Mouse (Mus musculus) intestine, postnatal 0 days (tissue): Measurements from ENCODE around the gene Eef1e1. TPM values are rescaled to one million over a fixed set of nuclear protein-coding genes. Genes with fewer than 3 reads are reported as not detected.

Experiments
- ATAC-seq: fragments of 200-750 bp; cut with Nextera tagmentation; 2 replicates; pipeline ENCODE4 v1.8.0; 2017; ENCODE audit warnings: mild to moderate bottlenecking, moderate TSS enrichment, moderate library complexity
- H3K27ac ChIP-seq: fragments of 300-500 bp; sonication (generic); 2 replicates; pipeline ENCODE4 v1.5.1; 2014; ENCODE audit warnings: mild to moderate bottlenecking, low read depth, low read length, moderate library complexity
- H3K27me3 ChIP-seq: fragments of 300-500 bp; sonication (generic); replicated peaks from 2 replicates; pipeline ENCODE4 v1.6.1; 2014; ENCODE audit warnings: low read length, mixed read lengths; ENCODE audit not compliant: control insufficient read depth, insufficient read depth
- H3K36me3 ChIP-seq: fragments of 300-500 bp; sonication (generic); 2 replicates; pipeline ENCODE4 v1.6.1; 2014; ENCODE audit warnings: mild to moderate bottlenecking, moderate library complexity; ENCODE audit not compliant: control insufficient read depth, insufficient read depth
- H3K4me1 ChIP-seq: fragments of 300-500 bp; sonication (generic); replicated peaks from 2 replicates; pipeline ENCODE4 v1.6.1; 2014; ENCODE audit warnings: antibody characterized with exemption, low read length, mixed read lengths; ENCODE audit not compliant: control insufficient read depth, insufficient read depth
- H3K4me2 ChIP-seq: fragments of 300-500 bp; sonication (generic); replicated peaks from 2 replicates; pipeline ENCODE4 v1.6.1; 2014; ENCODE audit warnings: low read depth, mild to moderate bottlenecking, moderate library complexity
- H3K4me3 ChIP-seq: fragments of 300-500 bp; sonication (generic); 2 replicates; pipeline ENCODE4 v1.5.1; 2014; ENCODE audit warnings: low read depth, low read length
- H3K9ac ChIP-seq: fragments of 300-500 bp; sonication (generic); 2 replicates; pipeline ENCODE4 v1.6.1; 2014; ENCODE audit warnings: mild to moderate bottlenecking, low read depth, low read length
- H3K9me3 ChIP-seq: fragments of 300-500 bp; sonication (generic); 2 replicates; pipeline ENCODE4 v1.6.1; 2016; ENCODE audit warnings: mixed run types; ENCODE audit not compliant: control insufficient read depth
- CTCF ChIP-seq: sonication (generic); IDR thresholded peaks from 2 replicates; pipeline ENCODE4 v1.5.1; 2016; ENCODE audit warnings: low read depth, mild to moderate bottlenecking, control low read depth, antibody characterized with exemption, moderate library complexity
- WGBS: fragments of 180-500 bp; shearing (Covaris S2); extraction: QIAGEN DNeasy Blood & Tissue Kit; methylation state at CpG from one replicate; pipeline ENCODE4 v1.1.7; 2014; 5-methylcytosine and 5-hydroxymethylcytosine counted together
- polyA plus RNA-seq: library from polyadenylated mRNA; unstranded; fragments of >200 nt; fragmentation: Nextera tagmentation; extraction: Ambion mirVana; gene quantifications from 2 replicates; pipeline ENCODE4 v1.2.1, GENCODE M21; 2015

Eef1e1 gene
- polyA plus RNA-seq, 1 experiment from 2014 or later = 34.9 TPM

GRCm38 (mm10) chr13:38607130-38607529 lies 51.7 kb downstream of the Eef1e1 start:
- peaks cover 10% of the 10 kb centered on the region; the same call in 1 of the 2 replicates for H3K36me3 ChIP-seq
- no peaks in the 10 kb centered on the region for H3K4me1 ChIP-seq
- no peak for ATAC-seq
- no peak overlapping the region for H3K4me2 ChIP-seq
- no peak overlapping the region for H3K4me3 ChIP-seq
- TF ChIP-seq CTCF = no peak
- no peaks in the 10 kb centered on the region for H3K27me3 ChIP-seq
- no peaks in the 10 kb centered on the region for H3K9me3 ChIP-seq
- H3K27ac ChIP-seq = no peak overlapping the region
- WGBS = 91% methylated on average over 6 of the region's 6 CpGs
- H3K9ac ChIP-seq = no peak overlapping the region

DNA sequence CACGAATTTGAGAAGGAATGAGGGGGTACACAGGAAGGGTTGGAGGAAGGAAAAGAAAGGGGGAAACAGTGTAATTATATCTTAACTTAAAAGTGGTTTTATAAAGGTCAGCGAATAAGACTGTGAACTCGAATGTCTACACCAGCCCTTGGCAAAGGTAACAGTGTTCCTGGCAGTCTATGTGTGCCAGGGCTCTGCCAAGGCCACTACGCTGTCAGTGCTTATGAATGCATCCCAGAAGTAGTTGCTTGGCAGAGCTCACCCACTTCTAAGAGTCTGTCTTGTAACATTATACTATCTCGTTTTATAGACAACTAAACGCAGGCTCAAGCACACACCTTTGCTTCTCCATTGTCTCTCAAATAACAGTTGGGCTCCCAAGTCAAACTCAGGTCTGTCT lies 53.5 kb downstream of the Eef1e1 start:
- Histone ChIP-seq H3K27me3 (no peaks in the 10 kb centered on the region), H3K4me1 (no peaks in the 10 kb centered on the region), H3K27ac (no peak overlapping the region), H3K9me3 (no peaks in the 10 kb centered on the region), H3K36me3 (peaks cover 10% of the 10 kb centered on the region; the same call in 1 of the 2 replicates), H3K9ac (no peak overlapping the region), H3K4me3 (no peak overlapping the region), H3K4me2 (no peak overlapping the region)
- ATAC-seq = no peak
- TF ChIP-seq CTCF = no peak
- 87% methylated on average over 6 of the region's 6 CpGs for WGBS

GRCm38 (mm10) chr13:38602966-38603365 lies 55.9 kb downstream of the Eef1e1 start:
- no peaks in the 10 kb centered on the region for H3K4me1 ChIP-seq
- no peaks in the 10 kb centered on the region for H3K9me3 ChIP-seq
- no peak overlapping the region for H3K4me2 ChIP-seq
- ATAC-seq = no peak
- H3K4me3 ChIP-seq = no peak overlapping the region
- WGBS = 87% methylated on average over 13 of the region's 13 CpGs
- peaks cover 10% of the 10 kb centered on the region; the same call in 1 of the 2 replicates for H3K36me3 ChIP-seq
- no peak overlapping the region for H3K9ac ChIP-seq
- no peak for TF ChIP-seq CTCF
- no peak overlapping the region for H3K27ac ChIP-seq
- H3K27me3 ChIP-seq = no peaks in the 10 kb centered on the region

DNA sequence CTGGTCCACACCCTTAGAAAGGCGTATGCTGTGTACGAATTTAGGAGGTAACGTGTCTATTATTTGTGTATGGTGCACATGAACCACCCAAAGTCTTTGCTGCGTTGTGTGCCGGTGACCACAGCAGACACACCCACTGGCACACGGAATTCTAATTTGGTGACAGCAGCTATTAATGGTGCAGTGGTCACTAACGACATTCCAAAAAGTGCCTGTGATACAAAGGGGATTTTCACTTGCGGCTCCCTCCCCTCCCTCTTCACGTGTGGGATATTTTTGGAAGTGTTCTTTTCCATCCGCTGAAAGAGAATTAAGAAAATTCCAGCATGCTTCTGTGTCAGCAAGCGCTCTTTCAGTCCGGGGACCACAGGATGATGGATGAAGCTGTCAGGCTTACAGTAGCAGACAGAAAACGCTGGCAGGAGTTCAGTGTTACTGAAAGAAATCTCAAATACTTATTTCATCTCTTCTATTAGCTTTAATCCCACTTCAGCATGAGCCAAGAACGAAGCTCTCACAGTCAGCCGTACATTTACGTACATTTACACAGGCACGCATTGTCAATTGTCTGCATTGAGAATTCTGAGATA lies 56.5 kb downstream of the Eef1e1 start:
- 74% methylated on average over 17 of the region's 17 CpGs for WGBS
- H3K4me2 ChIP-seq = no peak overlapping the region

GRCm38 (mm10) chr13:38600811-38601210 lies 58.0 kb downstream of the Eef1e1 start:
- no peak overlapping the region for H3K27ac ChIP-seq
- ATAC-seq = no peak
- no peaks in the 10 kb centered on the region for H3K4me1 ChIP-seq
- 78% methylated on average over 11 of the region's 11 CpGs for WGBS
- no peaks in the 10 kb centered on the region for H3K27me3 ChIP-seq
- no peaks in the 10 kb centered on the region for H3K9me3 ChIP-seq
- H3K4me3 ChIP-seq = no peak overlapping the region
- no peak overlapping the region for H3K4me2 ChIP-seq
- H3K36me3 ChIP-seq = peaks cover 5% of the 10 kb centered on the region; the same call in 1 of the 2 replicates
- no peak overlapping the region for H3K9ac ChIP-seq
- TF ChIP-seq CTCF = no peak

More for the DNA sequence above, 56.5 kb downstream of the Eef1e1 start:
- Histone ChIP-seq H3K27ac (no peak overlapping the region), H3K36me3 (peaks cover 10% of the 10 kb centered on the region; the same call in 1 of the 2 replicates), H3K27me3 (no peaks in the 10 kb centered on the region), H3K4me1 (no peaks in the 10 kb centered on the region), H3K4me3 (no peak overlapping the region), H3K9ac (no peak overlapping the region), H3K9me3 (no peaks in the 10 kb centered on the region)
- ATAC-seq = no peak
- no peak for TF ChIP-seq CTCF

DNA sequence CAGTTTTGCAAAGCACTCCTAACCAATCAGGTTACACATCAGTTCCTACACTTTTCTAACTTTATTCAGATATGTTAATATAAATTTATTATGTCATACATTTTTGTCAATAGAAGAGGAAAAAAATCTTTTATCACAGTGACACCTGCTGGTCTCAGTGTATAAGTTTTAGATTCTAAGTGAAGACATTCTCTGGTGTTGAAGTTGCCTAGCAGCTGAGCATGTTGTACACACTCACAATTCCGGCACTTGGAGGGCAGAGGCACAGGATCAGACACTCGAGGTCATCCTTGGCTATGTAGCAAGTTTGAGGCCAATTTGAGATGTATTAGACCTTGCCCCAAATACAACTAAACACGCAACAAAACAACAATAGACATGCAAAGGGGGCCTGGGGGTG lies 61.8 kb downstream of the Eef1e1 start:
- H3K4me2 ChIP-seq = no peak overlapping the region
- H3K36me3 ChIP-seq = no peaks in the 10 kb centered on the region
- ATAC-seq = no peak
- H3K9ac ChIP-seq = no peak overlapping the region
- no peaks in the 10 kb centered on the region for H3K27me3 ChIP-seq
- H3K27ac ChIP-seq = no peak overlapping the region
- TF ChIP-seq CTCF = peak; percentile 41
- no peak overlapping the region for H3K4me3 ChIP-seq
- no peaks in the 10 kb centered on the region for H3K4me1 ChIP-seq
- WGBS = 64% methylated on average over 3 of the region's 3 CpGs
- H3K9me3 ChIP-seq = no peaks in the 10 kb centered on the region
